In the genomic region with DNA sequence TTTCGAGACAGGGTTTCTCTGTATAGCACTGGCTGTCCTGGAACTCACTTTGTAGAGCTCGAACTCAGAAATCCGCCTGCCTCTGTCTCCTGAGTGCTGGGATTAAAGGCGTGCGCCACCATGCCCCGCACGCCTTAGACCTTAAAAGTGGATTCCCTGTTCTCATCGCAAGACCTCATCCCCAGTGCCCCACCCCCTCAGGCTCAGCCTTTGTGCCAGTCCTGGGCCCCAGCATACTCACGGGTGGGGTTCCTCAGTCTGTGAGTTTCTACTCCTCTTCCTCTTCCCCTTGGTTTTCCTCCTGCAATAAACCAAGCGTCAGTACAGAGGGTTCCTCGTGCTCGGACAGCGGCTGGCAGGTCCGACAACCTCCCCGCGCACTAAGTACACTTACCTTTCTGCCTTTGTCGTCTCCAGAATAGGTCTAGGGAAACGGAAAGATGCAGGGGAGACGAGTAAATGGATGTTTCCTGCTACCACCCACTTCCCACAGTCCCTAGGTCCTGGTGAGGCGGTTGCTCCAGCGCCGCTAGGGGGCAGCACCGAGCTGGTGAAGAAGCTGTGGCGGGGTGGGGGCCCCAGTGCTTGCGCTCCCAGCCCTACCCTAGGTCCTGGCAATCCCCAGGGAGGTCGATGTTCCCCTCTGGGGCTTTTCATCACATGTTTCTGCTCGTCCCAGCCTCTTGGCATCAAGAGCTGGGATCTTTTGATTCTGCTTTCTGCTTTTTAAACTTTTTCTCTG, we compare ENCODE assay signal across 1 mouse cellular context.
TF ChIP-seq lines count a peak whose summit lies in the region.

No protein-coding gene starts in this region.

TF ChIP-seq in C2C12, 6 proteins besides CTCF, POLR2A, EP300 and RAD21:
- TF ChIP-seq FOSL1 (IDR thresholded peaks at IDR 0.05; ENCODE audit: insufficient read depth, low read length, poor library complexity, severe bottlenecking), result no peak
- TF ChIP-seq MYOD1 (IDR thresholded peaks at IDR 0.05; ENCODE audit: control insufficient read depth, insufficient read length, low read depth), result no peak
- no peak for TF ChIP-seq CEBPB (IDR thresholded peaks at IDR 0.05; ENCODE audit: low read depth)
- no peak for TF ChIP-seq USF1 (IDR thresholded peaks at IDR 0.05; ENCODE audit: low read depth)
- no peak for TF ChIP-seq MYOG (IDR thresholded peaks at IDR 0.05; ENCODE audit: control insufficient read depth, extremely low read depth, insufficient read length)
- TF ChIP-seq MAX (IDR thresholded peaks at IDR 0.05), result no peak
